Mouse (Mus musculus): ENCODE results near the gene Ptprt. TPM values are rescaled to one million over a fixed set of nuclear protein-coding genes. Genes with fewer than 3 reads are reported as not detected.

Gene Ptprt
- polyA plus RNA-seq, 1 experiment from 2014 or later, result 1.9 TPM

DNA sequence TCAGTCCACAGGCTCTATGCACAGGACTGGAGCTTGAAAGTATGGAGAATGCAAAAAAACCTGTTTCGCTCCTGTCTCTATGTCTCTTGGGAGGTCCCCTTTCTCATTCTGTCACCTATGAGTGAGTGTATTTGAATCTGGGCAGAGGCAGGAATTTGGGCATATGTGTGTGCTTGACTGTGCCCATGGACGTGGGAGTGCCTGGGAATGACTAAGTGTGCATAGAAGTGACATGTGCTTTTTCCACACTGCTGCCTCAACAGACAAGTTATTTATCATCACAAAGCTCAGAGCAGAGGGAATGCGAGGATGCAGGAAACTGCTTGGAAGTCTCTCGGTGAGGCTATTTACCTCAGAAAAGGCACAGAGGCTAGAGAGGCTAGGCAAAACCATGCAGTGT lies 387.1 kb downstream of the Ptprt start:
- H3K27ac ChIP-seq, result no peak overlapping the region
- no peak for ATAC-seq (ENCODE audit: low FRiP score)
- WGBS, result 78% methylated on average over 4 of the region's 4 CpGs
- 0 out of 2 replicates have a peak, but pooled peaks cover 3% of the 10 kb centered on the region for H3K27me3 ChIP-seq
- no peak overlapping the region for H3K9ac ChIP-seq
- no peaks in the 10 kb centered on the region for H3K4me1 ChIP-seq
- no peak overlapping the region for H3K4me2 ChIP-seq
- no peaks in the 10 kb centered on the region for H3K36me3 ChIP-seq (replicated peaks)
- no peak overlapping the region for H3K4me3 ChIP-seq (replicated peaks)
- H3K9me3 ChIP-seq, result no peaks in the 10 kb centered on the region

DNA sequence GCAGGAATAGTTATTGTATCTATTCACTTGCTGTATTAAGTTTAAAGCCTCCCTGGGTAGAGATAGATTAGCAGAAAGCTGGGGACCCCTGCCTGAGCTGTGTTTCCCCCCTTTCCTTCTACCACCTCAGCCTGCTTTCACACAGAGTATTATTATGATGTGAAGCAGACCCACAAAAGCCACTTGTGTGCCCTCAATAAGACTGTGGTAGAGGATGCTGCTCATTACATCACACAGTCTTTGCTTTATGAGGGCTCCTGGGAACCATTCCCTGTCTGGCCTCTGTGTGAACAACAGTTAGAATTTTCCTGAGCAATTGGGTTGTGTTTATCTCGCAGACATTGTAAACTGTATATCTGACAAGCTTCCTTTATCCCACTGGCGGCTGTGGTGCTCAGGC lies 409.7 kb downstream of the Ptprt start:
- H3K36me3 ChIP-seq (replicated peaks), result no peaks in the 10 kb centered on the region
- H3K4me3 ChIP-seq (replicated peaks), result no peak overlapping the region
- H3K27me3 ChIP-seq, result no peaks in the 10 kb centered on the region
- WGBS, result 82% methylated on average over 2 of the region's 2 CpGs
- no peak for ATAC-seq (ENCODE audit: low FRiP score)
- H3K4me1 ChIP-seq, result no peaks in the 10 kb centered on the region
- no peak overlapping the region for H3K9ac ChIP-seq
- H3K27ac ChIP-seq, result no peak overlapping the region
- H3K4me2 ChIP-seq, result no peak overlapping the region
- no peaks in the 10 kb centered on the region for H3K9me3 ChIP-seq

DNA sequence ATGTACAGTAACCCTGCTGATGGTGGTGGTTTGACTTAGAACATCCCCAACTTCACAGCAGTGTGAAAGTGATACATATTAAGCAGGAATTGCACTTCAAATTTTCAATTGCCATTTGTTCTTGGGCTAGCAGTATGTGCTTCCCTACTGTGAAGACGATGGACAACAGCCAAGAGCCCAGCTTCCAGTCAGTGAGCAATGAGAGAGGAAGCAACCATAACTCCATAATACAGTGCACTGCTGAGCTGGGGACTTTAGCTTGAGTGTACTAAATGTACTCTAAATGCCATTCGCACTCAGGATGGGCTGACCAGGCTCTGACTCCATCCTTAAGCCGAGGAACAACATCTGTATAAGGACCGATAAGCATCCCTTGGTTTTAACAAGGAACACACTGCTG lies 412.7 kb downstream of the Ptprt start:
- Histone ChIP-seq H3K9ac (no peak overlapping the region), H3K4me3 (replicated peaks) (no peak overlapping the region), H3K9me3 (no peaks in the 10 kb centered on the region), H3K36me3 (replicated peaks) (no peaks in the 10 kb centered on the region), H3K27me3 (no peaks in the 10 kb centered on the region), H3K4me1 (no peaks in the 10 kb centered on the region), H3K4me2 (no peak overlapping the region), H3K27ac (no peak overlapping the region)
- 82% methylated on average over 4 of the region's 4 CpGs for WGBS
- no peak for ATAC-seq (ENCODE audit: low FRiP score)

DNA sequence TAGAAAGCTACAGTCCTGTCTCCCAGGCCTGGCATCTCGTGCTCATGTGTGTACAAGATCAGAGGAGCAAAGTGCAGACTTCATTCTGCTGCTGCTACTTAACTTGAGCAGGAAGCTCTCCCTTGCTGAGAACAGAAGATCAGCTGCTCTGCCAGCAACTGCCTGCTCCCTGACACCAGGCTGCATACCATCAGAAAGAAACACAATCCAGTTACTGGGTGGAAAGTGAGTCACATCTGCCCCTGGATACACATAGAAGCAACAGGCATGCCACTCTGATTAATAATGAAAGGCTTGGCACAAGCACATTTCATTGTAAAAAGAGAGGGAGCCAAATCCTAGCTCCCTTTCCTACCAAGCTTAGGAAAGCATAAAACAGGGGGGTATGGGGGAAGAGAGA lies 438.5 kb downstream of the Ptprt start:
- WGBS, result 68% methylated on average over 1 of the region's 1 CpGs
- Histone ChIP-seq H3K4me2 (no peak overlapping the region), H3K9me3 (no peaks in the 10 kb centered on the region), H3K4me3 (replicated peaks) (no peak overlapping the region), H3K9ac (no peak overlapping the region), H3K27ac (no peak overlapping the region), H3K27me3 (no peaks in the 10 kb centered on the region), H3K4me1 (no peaks in the 10 kb centered on the region), H3K36me3 (replicated peaks) (no peaks in the 10 kb centered on the region)
- ATAC-seq (ENCODE audit: low FRiP score), result no peak

DNA sequence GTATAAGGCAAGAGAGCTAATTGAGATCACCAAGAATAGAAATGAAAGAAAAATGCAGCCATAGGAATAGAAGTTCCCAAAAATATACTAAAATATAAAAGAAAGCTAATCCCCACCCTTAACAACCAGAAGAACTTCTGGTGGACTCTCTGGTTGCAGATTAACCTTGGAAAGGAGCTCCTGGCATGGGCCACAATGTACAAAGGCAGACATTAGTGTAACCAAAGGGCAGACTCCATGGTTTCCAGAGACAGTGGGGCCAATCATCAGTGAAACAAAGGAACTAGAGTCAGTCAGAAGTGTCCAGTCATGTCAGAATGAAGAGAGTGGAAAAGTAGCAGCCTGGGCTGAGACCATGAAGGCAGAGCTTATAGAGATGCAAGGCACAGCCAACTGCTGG lies 440.4 kb downstream of the Ptprt start:
- Histone ChIP-seq H3K4me3 (replicated peaks) (no peak overlapping the region), H3K27me3 (no peaks in the 10 kb centered on the region), H3K9me3 (no peaks in the 10 kb centered on the region), H3K27ac (no peak overlapping the region), H3K36me3 (replicated peaks) (no peaks in the 10 kb centered on the region), H3K4me2 (no peak overlapping the region), H3K4me1 (no peaks in the 10 kb centered on the region), H3K9ac (no peak overlapping the region)
- no peak for ATAC-seq (ENCODE audit: low FRiP score)

DNA sequence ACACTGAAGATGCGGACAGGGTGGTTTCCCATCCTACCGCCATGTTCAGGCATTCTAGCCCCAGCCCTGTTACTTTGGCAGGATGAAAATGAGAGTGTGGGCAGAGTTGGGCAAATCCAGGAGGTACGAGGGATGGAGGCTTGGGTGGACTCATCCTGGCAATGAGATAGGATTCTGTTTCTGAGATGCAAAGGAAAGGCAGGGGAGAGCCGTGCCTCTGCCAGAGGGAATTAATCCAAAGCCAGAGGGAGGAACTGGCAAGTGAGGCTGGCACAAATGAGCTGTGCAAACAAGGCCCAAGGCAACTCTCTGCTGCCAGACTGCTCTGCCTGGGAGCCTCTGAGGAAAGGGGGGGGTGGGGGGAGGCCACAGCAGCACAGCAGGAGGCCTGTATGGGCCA lies 441.4 kb downstream of the Ptprt start:
- no peak for ATAC-seq (ENCODE audit: low FRiP score)
- H3K4me2 ChIP-seq, result no peak overlapping the region
- H3K4me3 ChIP-seq (replicated peaks), result no peak overlapping the region
- no peak overlapping the region for H3K27ac ChIP-seq
- WGBS, result 91% methylated on average over 4 of the region's 4 CpGs
- no peaks in the 10 kb centered on the region for H3K36me3 ChIP-seq (replicated peaks)
- H3K9ac ChIP-seq, result no peak overlapping the region
- H3K27me3 ChIP-seq, result no peaks in the 10 kb centered on the region
- no peaks in the 10 kb centered on the region for H3K4me1 ChIP-seq
- H3K9me3 ChIP-seq, result no peaks in the 10 kb centered on the region

DNA sequence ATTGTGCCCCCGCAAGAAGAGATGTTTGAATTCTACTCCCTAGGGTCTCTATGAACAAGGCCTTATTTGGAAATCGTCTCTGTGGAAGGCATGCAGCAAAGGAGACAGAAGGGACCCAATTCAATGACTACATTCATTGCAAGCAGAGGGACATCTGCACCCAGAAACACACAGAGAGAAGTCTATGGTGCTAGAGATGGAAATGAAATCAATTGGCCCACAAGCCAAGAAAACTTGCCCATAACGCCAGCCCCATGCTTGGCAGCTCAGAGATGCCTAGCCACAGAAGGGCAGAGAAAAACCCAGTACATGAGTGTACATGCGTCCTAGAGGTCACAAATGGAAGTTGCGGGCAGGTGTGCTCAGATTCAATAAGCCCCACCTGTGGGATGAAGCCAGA lies 443.1 kb downstream of the Ptprt start:
- ATAC-seq (ENCODE audit: low FRiP score), result no peak
- no peak overlapping the region for H3K4me2 ChIP-seq
- no peaks in the 10 kb centered on the region for H3K36me3 ChIP-seq (replicated peaks)
- H3K4me1 ChIP-seq, result no peaks in the 10 kb centered on the region
- 90% methylated on average over 5 of the region's 5 CpGs for WGBS
- H3K4me3 ChIP-seq (replicated peaks), result no peak overlapping the region
- no peaks in the 10 kb centered on the region for H3K9me3 ChIP-seq
- no peak overlapping the region for H3K9ac ChIP-seq
- no peaks in the 10 kb centered on the region for H3K27me3 ChIP-seq
- no peak overlapping the region for H3K27ac ChIP-seq

DNA sequence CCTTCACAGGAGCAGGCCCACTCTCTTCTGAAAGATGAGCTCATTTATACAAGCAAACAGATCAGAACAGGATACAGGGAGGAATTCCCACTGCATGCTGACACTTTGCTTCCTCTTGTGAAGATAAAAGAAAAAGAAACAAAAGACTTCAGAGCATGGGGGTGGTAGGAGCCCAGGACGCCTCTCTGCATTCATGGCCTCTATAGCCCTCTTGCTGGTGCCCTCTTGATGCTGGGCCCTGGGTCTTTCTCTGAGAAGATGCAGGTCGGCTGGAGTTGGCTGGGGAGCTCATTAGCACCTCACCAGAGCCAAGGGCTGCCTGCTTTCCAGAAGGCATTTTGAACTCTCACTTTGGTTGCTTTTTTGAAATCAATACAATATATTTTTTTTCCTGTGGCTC lies 448.6 kb downstream of the Ptprt start:
- H3K4me2 ChIP-seq, result no peak overlapping the region
- no peaks in the 10 kb centered on the region for H3K36me3 ChIP-seq (replicated peaks)
- H3K4me3 ChIP-seq (replicated peaks), result no peak overlapping the region
- H3K9me3 ChIP-seq, result no peaks in the 10 kb centered on the region
- no peak for ATAC-seq (ENCODE audit: low FRiP score)
- H3K27me3 ChIP-seq, result no peaks in the 10 kb centered on the region
- WGBS, result 10% methylated on average over 2 of the region's 2 CpGs
- no peak overlapping the region for H3K9ac ChIP-seq
- H3K4me1 ChIP-seq, result no peaks in the 10 kb centered on the region
- H3K27ac ChIP-seq, result no peak overlapping the region

DNA sequence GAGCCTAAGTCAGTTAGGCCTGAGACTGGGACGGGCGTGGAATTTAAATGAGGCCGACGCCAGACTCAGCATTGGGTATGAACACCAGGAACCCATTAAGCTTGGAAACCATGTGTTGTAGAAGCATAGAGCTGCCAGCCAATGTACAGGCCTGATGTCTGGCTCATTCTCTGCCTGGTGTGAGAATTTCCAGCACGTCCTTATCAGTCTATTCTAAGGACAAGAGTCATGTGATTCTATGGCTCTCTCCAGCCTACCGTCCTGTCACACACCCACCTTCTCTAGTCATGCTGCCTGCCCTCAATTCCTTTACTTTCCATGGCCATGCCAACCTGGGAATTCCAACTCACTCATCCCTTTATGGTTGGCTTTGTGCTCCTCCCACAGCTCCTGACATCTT lies 450.4 kb downstream of the Ptprt start:
- Histone ChIP-seq H3K9me3 (no peaks in the 10 kb centered on the region), H3K4me2 (no peak overlapping the region), H3K4me3 (replicated peaks) (no peak overlapping the region), H3K27me3 (no peaks in the 10 kb centered on the region), H3K4me1 (no peaks in the 10 kb centered on the region), H3K36me3 (replicated peaks) (no peaks in the 10 kb centered on the region), H3K9ac (no peak overlapping the region), H3K27ac (no peak overlapping the region)
- WGBS, result 91% methylated on average over 6 of the region's 6 CpGs
- ATAC-seq (ENCODE audit: low FRiP score), result no peak

DNA sequence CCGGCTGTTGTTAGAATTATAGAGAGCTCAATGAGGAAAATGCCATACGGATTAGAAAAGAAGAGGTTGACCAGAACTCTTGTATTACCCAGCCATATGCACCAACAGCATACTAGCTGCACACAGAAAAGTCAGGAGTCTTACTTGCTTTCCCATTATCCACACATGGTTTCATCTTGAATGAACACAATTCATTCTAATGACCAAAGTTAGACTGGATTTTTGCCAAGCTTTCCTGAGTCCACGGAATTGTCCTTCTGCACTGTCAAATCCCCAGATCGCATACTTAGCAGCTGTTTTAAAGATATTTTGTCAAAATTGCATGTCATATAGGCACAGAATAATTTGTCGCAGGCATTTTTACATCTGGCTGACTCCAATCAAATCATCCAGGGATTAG lies 463.6 kb downstream of the Ptprt start:
- Histone ChIP-seq H3K27me3 (no peaks in the 10 kb centered on the region), H3K9ac (no peak overlapping the region), H3K4me3 (replicated peaks) (no peak overlapping the region), H3K36me3 (replicated peaks) (no peaks in the 10 kb centered on the region), H3K27ac (no peak overlapping the region), H3K9me3 (no peaks in the 10 kb centered on the region), H3K4me2 (no peak overlapping the region), H3K4me1 (no peaks in the 10 kb centered on the region)
- no peak for ATAC-seq (ENCODE audit: low FRiP score)
- 84% methylated on average over 5 of the region's 5 CpGs for WGBS

DNA sequence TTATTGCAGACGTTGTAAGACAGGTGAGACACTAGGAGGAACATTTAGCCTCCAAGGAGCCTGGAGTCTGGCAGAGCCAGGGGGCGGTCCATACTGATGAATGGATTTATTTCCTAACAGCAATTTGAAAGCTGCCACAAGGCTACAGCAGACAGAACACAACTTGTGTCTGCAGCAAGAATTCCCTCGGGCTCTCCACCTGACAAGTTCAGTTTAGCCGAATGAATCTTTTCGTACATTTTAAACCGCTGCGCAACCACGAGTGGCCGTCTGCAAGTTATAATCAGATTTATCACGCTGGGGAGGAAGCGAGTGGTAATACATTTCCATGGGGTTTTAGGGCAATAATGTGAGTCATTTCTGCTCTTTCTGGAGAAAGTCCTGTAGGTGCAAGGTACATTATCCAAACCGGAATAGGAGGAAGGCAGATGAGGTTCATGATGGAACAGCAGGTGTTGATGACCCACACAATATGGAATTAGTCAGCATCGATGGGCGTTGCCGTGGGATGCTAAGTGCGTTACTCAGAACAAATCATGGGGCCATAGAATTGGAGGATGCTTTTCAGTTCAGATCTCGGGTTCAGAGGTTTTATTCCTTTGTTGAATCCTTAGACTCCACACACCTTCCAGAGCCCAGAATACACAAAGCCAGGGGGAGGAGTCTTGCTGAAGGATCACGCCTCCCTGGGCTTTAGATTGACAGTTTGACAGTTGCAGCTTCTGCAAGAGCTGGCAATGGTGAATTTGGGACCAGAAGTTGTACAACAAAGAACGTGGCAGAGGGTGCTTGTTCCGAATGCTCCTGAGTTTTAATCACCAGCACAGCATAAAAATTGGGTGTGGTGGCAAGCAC lies 478.1 kb downstream of the Ptprt start:
- Histone ChIP-seq H3K4me3 (replicated peaks) (no peak overlapping the region), H3K4me1 (peaks cover 4% of the 10 kb centered on the region; the same call in 1 of the 2 replicates), H3K9me3 (no peaks in the 10 kb centered on the region), H3K27ac (no peak overlapping the region), H3K9ac (no peak overlapping the region), H3K4me2 (no peak overlapping the region), H3K36me3 (replicated peaks) (no peaks in the 10 kb centered on the region), H3K27me3 (no peaks in the 10 kb centered on the region)
- no peak for ATAC-seq (ENCODE audit: low FRiP score)
- 74% methylated on average over 20 of the region's 20 CpGs for WGBS

DNA sequence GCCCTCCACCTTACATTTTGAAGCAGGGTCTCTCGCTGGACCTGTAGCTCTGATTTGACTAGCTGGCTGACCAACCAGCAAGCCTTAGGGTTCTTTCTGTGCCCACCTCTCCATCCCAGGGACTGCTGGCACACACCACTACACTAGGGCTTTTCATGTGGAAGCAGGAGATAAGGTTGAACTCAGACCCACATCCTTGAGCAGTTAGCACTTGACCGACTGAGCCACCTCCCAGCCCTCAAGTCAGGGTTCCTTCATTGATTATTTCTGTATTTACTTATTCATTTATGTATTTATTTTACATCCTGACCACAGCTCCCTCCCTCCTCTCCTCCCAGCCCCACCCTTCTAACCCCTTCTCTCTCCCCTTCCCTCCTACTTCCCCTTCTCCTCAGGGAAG lies 479.1 kb downstream of the Ptprt start:
- no peak for ATAC-seq (ENCODE audit: low FRiP score)
- H3K9ac ChIP-seq, result no peak overlapping the region

DNA sequence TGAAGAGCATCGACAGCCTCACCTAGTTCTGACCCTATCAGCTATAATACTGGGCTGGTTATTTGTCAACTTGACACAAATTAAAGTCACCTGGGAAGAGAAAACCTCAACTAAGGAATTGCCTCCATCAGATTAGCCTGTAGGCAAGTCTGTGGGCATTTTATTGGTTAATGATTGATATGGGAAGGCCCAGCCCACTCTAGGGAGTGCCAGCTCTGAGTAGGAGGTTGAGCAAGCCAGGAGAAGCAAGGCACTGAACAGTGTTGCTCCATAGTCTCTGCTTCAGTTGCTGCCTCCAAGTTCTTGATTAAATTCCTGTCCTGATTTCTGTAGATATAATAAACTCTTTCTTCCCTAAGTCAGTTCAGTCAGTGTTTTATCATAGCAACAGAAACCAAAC lies 488.4 kb downstream of the Ptprt start:
- Histone ChIP-seq H3K36me3 (replicated peaks) (no peaks in the 10 kb centered on the region), H3K27me3 (no peaks in the 10 kb centered on the region), H3K4me3 (replicated peaks) (no peak overlapping the region), H3K4me1 (no peaks in the 10 kb centered on the region), H3K9me3 (no peaks in the 10 kb centered on the region), H3K4me2 (no peak overlapping the region), H3K9ac (no peak overlapping the region), H3K27ac (no peak overlapping the region)
- no peak for ATAC-seq (ENCODE audit: low FRiP score)
- WGBS, result 89% methylated on average over 1 of the region's 1 CpGs

More for the DNA sequence above, 479.1 kb downstream of the Ptprt start:
- WGBS, result 86% methylated on average over 2 of the region's 2 CpGs
- H3K4me1 ChIP-seq, result peaks cover 4% of the 10 kb centered on the region; the same call in 1 of the 2 replicates
- no peak overlapping the region for H3K4me3 ChIP-seq (replicated peaks)
- H3K36me3 ChIP-seq (replicated peaks), result no peaks in the 10 kb centered on the region
- H3K4me2 ChIP-seq, result no peak overlapping the region
- no peaks in the 10 kb centered on the region for H3K27me3 ChIP-seq
- no peak overlapping the region for H3K27ac ChIP-seq
- H3K9me3 ChIP-seq, result no peaks in the 10 kb centered on the region

Measured in forebrain, embryonic 12.5 days (tissue).